Mouse (Mus musculus) heart, embryonic 10.5 days (tissue): Measurements from ENCODE around the gene Emsy. TPM values are rescaled to one million over a fixed set of nuclear protein-coding genes. Genes with fewer than 3 reads are reported as not detected.

Experiments
- DNase-seq: peaks from one replicate; pipeline ENCODE4 v3.0.0-alpha.2; 2017; ENCODE audit warnings: low spot score
- H3K27ac ChIP-seq: fragments of 300-500 bp; sonication (generic); 2 replicates; pipeline ENCODE4 v1.5.1; 2016; ENCODE audit warnings: mild to moderate bottlenecking
- H3K27me3 ChIP-seq: fragments of 300-500 bp; sonication (generic); 2 replicates; pipeline ENCODE4 v1.6.1; 2016; ENCODE audit warnings: mild to moderate bottlenecking; ENCODE audit not compliant: poor library complexity, insufficient read depth, severe bottlenecking
- H3K36me3 ChIP-seq: fragments of 300-500 bp; sonication (generic); 2 replicates; pipeline ENCODE4 v1.6.1; 2016; ENCODE audit warnings: mild to moderate bottlenecking, moderate library complexity
- H3K4me1 ChIP-seq: fragments of 300-500 bp; sonication (generic); 2 replicates; pipeline ENCODE4 v1.6.1; 2016; ENCODE audit warnings: mild to moderate bottlenecking
- H3K4me3 ChIP-seq: fragments of 300-500 bp; sonication (generic); 2 replicates; pipeline ENCODE4 v1.5.1; 2016; ENCODE audit warnings: mild to moderate bottlenecking, moderate library complexity
- H3K9me3 ChIP-seq: fragments of 300-500 bp; sonication (generic); 2 replicates; pipeline ENCODE4 v1.6.1; 2016; ENCODE audit warnings: mild to moderate bottlenecking, moderate library complexity
- WGBS: fragments of 180-500 bp; shearing (Covaris S2); methylation state at CpG from one replicate; pipeline ENCODE4 v1.1.7; 2016; 5-methylcytosine and 5-hydroxymethylcytosine counted together
- polyA plus RNA-seq: library from polyadenylated mRNA; unstranded; fragments of >200 nt; fragmentation: Nextera tagmentation; extraction: Ambion mirVana; gene quantifications from 2 replicates; pipeline ENCODE4 v1.2.1, GENCODE M21; 2016

Gene Emsy
- polyA plus RNA-seq, 1 experiment from 2014 or later, result 34.1 TPM

GRCm38 (mm10) chr7:98685895-98686294 is 29.3 kb upstream of the Emsy start:
- Histone ChIP-seq H3K9me3 (no peaks in the 10 kb centered on the region), H3K4me1 (peaks cover 24% of the 10 kb centered on the region), H3K27ac (0 out of 2 replicates have a peak overlapping the region, but pooled peaks have one; percentile 7), H3K36me3 (no peaks in the 10 kb centered on the region), H3K4me3 (no peak overlapping the region), H3K27me3 (no peaks in the 10 kb centered on the region)
- no peak for DNase-seq
- WGBS, result 47% methylated on average over 13 of the region's 13 CpGs

DNA sequence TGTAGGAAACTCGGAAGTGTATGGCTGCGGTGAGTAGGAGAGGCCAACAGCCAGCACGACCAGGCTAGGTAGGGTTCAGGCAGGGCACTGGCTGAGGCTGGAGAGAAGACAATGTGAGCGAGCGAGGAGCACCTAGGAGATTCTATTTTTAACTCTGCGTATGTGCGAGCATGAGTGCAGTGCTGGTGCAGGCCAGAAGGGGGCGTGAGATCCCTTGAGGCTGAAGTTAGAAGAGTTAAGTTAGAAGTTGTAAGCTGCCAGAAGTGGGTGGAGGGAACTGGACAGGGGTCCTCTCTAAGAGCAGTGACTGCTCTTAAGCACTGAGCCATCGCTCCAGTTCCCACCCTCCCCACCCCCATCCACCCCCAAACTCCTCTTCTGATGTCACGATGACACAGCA is 26.2 kb upstream of the Emsy start:
- WGBS, result 86% methylated on average over 10 of the region's 10 CpGs
- Histone ChIP-seq H3K36me3 (no peaks in the 10 kb centered on the region), H3K4me3 (no peak overlapping the region), H3K4me1 (peaks cover 44% of the 10 kb centered on the region), H3K9me3 (no peaks in the 10 kb centered on the region), H3K27me3 (no peaks in the 10 kb centered on the region), H3K27ac (no peak overlapping the region)
- DNase-seq, result no peak

DNA sequence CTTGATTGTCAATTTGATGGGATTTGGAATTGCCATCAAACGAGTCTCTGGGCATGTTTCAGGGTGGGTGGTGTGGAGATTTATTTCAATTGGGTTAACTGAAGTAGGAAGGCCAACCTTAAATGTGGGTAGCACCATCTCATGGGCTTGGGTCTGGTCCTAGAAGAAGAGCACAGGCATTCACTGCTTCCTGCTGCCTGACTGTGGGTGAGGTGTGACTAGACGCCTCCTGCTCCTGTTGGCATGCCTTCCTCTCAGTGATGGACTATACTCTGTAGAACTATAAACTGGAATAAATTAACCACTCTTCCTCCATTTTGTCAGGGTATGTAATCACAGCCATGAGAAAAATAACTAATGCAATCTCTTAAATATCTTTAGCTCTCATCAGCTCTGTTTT is 24.1 kb upstream of the Emsy start:
- peaks cover 43% of the 10 kb centered on the region for H3K4me1 ChIP-seq
- H3K27ac ChIP-seq, result no peak overlapping the region
- DNase-seq, result no peak
- H3K27me3 ChIP-seq, result no peaks in the 10 kb centered on the region
- WGBS, result 69% methylated on average over 2 of the region's 2 CpGs
- H3K36me3 ChIP-seq, result no peaks in the 10 kb centered on the region
- no peaks in the 10 kb centered on the region for H3K9me3 ChIP-seq
- no peak overlapping the region for H3K4me3 ChIP-seq

DNA sequence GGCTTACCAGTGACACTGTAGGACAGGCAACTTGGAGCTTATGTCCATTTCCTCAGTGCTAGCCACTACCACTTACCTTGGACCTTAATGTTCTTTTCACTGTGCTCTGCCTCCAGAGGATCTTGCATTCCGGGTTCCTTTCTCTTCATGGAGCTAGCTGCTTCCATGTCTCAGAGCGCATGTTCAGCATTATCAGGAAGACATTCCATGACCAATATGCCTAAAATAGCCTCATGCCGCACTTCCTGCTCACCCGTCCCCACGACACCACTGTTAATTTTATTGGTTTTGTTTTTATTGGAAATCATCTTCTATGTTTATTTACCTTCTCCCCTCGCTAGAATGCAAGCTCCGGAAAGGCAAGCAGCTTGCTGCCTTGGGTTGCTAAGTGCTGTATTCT is 21.9 kb upstream of the Emsy start:
- Histone ChIP-seq H3K36me3 (no peaks in the 10 kb centered on the region), H3K4me1 (peaks cover 34% of the 10 kb centered on the region), H3K27ac (peak overlapping the region; percentile 81), H3K27me3 (no peaks in the 10 kb centered on the region), H3K9me3 (no peaks in the 10 kb centered on the region), H3K4me3 (peak overlapping the region; percentile 12; the same call in 1 of the 2 replicates)
- 27% methylated on average over 7 of the region's 7 CpGs for whole genome bisulfite sequencing
- no peak for DNase-seq

- WGBS, result 90% methylated on average over 2 of the region's 2 CpGs
- H3K9me3 ChIP-seq, result no peaks in the 10 kb centered on the region
- no peaks in the 10 kb centered on the region for H3K27me3 ChIP-seq
- H3K27ac ChIP-seq, result peak overlapping the region; percentile 29; the same call in 1 of the 2 replicates
- H3K36me3 ChIP-seq, result no peaks in the 10 kb centered on the region
- no peak for DNase-seq
- peaks cover 43% of the 10 kb centered on the region for H3K4me1 ChIP-seq
- H3K4me3 ChIP-seq, result no peak overlapping the region
These were observed 20.9 kb upstream of the Emsy start for GRCm38 (mm10) chr7:98677511-98677910.

DNA sequence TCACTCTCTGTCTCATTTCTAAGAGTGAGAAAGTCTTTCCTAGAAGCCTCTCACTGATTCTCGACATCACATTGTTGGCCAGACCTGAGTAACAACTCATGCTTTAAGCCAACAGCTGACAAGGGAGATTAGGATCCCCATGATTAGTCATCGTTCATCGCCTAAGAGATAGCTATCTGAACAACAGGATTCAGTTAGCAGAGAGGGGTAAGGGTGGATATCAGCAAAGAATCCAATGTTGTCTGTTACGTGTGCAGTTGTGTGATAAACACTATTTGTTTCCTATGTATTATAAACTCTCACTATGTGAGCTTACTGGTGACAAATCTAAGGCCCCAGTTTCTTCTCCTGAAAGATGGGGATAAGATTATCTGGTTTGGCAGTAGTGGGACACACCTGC is 17.8 kb upstream of the Emsy start:
- peaks cover 50% of the 10 kb centered on the region for H3K4me1 ChIP-seq
- H3K27me3 ChIP-seq, result no peaks in the 10 kb centered on the region
- WGBS, result 62% methylated on average over 4 of the region's 4 CpGs

GRCm38 (mm10) chr7:98672241-98672955 is 15.8 kb upstream of the Emsy start:
- Histone ChIP-seq H3K4me3 (0 out of 2 replicates have a peak overlapping the region, but pooled peaks have one; percentile 2), H3K4me1 (peaks cover 38% of the 10 kb centered on the region), H3K27ac (peak overlapping the region; percentile 80), H3K27me3 (no peaks in the 10 kb centered on the region), H3K36me3 (no peaks in the 10 kb centered on the region), H3K9me3 (no peaks in the 10 kb centered on the region)
- DNase-seq, result peak; percentile 93
- 23% methylated on average over 11 of the region's 11 CpGs for WGBS

More for the DNA sequence above, 17.8 kb upstream of the Emsy start:
- no peak for DNase-seq
- Histone ChIP-seq H3K4me3 (no peak overlapping the region), H3K36me3 (no peaks in the 10 kb centered on the region), H3K27ac (no peak overlapping the region), H3K9me3 (no peaks in the 10 kb centered on the region)

DNA sequence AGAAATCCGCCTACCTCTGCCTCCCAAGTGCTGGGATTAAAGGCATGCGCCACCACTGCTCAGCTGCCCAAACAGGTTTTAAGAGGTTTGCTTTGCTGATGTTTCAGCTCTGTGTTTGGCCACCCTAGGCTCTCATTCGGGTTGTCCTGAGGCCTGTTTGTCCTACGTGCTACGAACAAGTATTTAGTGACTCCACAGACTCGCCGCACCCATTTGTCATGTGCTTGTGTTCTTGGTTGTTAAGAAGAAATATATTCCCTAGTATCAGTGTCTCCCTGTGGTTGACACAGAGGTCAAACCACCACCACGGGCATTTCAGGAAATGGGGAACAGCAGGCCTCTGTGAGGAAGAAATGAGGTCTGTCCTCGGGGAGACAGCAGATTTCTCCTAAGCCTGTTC is 14.8 kb upstream of the Emsy start:
- no peaks in the 10 kb centered on the region for H3K27me3 ChIP-seq
- H3K9me3 ChIP-seq, result no peaks in the 10 kb centered on the region
- DNase-seq, result peak; percentile 60
- no peaks in the 10 kb centered on the region for H3K36me3 ChIP-seq
- whole genome bisulfite sequencing, result 66% methylated on average over 9 of the region's 9 CpGs
- peaks cover 38% of the 10 kb centered on the region for H3K4me1 ChIP-seq
- H3K4me3 ChIP-seq, result no peak overlapping the region
- peak overlapping the region; percentile 80; the same call in 1 of the 2 replicates for H3K27ac ChIP-seq

DNA sequence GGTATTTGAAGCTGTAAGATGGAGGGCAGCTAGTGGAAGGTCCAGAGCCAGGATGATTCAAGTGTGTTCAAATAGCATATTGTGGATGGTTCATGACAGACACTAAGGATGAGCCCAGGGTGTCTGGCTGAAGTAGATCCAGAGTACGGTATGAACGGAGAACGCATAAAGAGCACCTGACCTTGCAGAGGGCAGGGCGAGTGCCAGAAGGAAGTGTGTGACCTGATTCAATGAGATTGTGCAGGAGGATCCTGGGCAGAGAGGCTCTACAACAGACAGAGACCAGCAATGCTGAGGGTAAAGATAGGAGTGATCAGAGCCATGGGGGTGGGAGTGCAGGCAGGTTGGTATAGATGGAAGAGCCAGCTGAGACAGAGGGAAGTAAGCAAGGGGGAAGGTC is 14.2 kb upstream of the Emsy start:
- 75% methylated on average over 4 of the region's 4 CpGs for WGBS

GRCm38 (mm10) chr7:98667956-98668746 is 11.6 kb upstream of the Emsy start:
- WGBS, result 74% methylated on average over 6 of the region's 6 CpGs

More for the DNA sequence above, 14.2 kb upstream of the Emsy start:
- Histone ChIP-seq H3K4me3 (no peak overlapping the region), H3K4me1 (peaks cover 38% of the 10 kb centered on the region), H3K36me3 (no peaks in the 10 kb centered on the region), H3K27me3 (no peaks in the 10 kb centered on the region), H3K9me3 (no peaks in the 10 kb centered on the region), H3K27ac (no peak overlapping the region; the same call in 1 of the 2 replicates)
- no peak for DNase-seq

GRCm38 (mm10) chr7:98665726-98666125 is 9.1 kb upstream of the Emsy start:
- H3K4me1 ChIP-seq, result peaks cover 13% of the 10 kb centered on the region
- WGBS, result 86% methylated on average over 6 of the region's 6 CpGs
- H3K36me3 ChIP-seq, result no peaks in the 10 kb centered on the region
- no peaks in the 10 kb centered on the region for H3K9me3 ChIP-seq
- H3K4me3 ChIP-seq, result no peak overlapping the region
- H3K27ac ChIP-seq, result no peak overlapping the region
- H3K27me3 ChIP-seq, result no peaks in the 10 kb centered on the region
- no peak for DNase-seq

More at GRCm38 (mm10) chr7:98667956-98668746, 11.6 kb upstream of the Emsy start:
- Histone ChIP-seq H3K4me1 (peaks cover 37% of the 10 kb centered on the region), H3K27me3 (no peaks in the 10 kb centered on the region), H3K27ac (no peak overlapping the region), H3K36me3 (no peaks in the 10 kb centered on the region), H3K4me3 (no peak overlapping the region), H3K9me3 (no peaks in the 10 kb centered on the region)
- no peak for DNase-seq

- WGBS, result 64% methylated on average over 5 of the region's 5 CpGs
- DNase-seq, result no peak
- no peak overlapping the region for H3K4me3 ChIP-seq
These were observed 8.6 kb upstream of the Emsy start for GRCm38 (mm10) chr7:98665166-98665565.

More at GRCm38 (mm10) chr7:98665166-98665565, 8.6 kb upstream of the Emsy start:
- Histone ChIP-seq H3K36me3 (no peaks in the 10 kb centered on the region), H3K9me3 (no peaks in the 10 kb centered on the region), H3K27ac (no peak overlapping the region), H3K4me1 (peaks cover 12% of the 10 kb centered on the region; the same call in 1 of the 2 replicates), H3K27me3 (no peaks in the 10 kb centered on the region)
